Mouse (Mus musculus): ENCODE results near the gene Fbxo2. TPM values are rescaled to one million over a fixed set of nuclear protein-coding genes. Genes with fewer than 3 reads are reported as not detected.
"Not testable (repeated sequence)": the region's sequence is repeated elsewhere in the genome, so short reads cannot be mapped to it uniquely, and the experiment has no call there.

Gene Fbxo2
- under 1 TPM in 1 of 2 experiments, not detected in 1; 0.28 TPM for total RNA-seq (2021)
- long read RNA-seq, experiment 1, partial matches to known transcripts, result 0 of 1 reads
- long read RNA-seq, experiment 1, other reads (novel, unspliced or antisense), result 0 of 1 reads
- long read RNA-seq, experiment 2, result 0 reads

GRCm38 (mm10) chr4:148160436-148161390, at the start of gene Fbxo2, which contains the start of gene Fbxo44:
Fbxo2 (plus strand) TSS chr4:148160621.
Fbxo44 (minus strand) TSS chr4:148160482.
- no peak for DNase-seq

- no peak for DNase-seq
Observed at GRCm38 (mm10) chr4:148112519-148112918, 47.9 kb upstream of the Fbxo2 start.

- DNase-seq, result peak; percentile 60
Observed at GRCm38 (mm10) chr4:148114758-148115391, 45.5 kb upstream of the Fbxo2 start.

- DNase-seq, result no peak
Observed at GRCm38 (mm10) chr4:148115467-148115866, 45.0 kb upstream of the Fbxo2 start.

- no peak for DNase-seq
Observed at GRCm38 (mm10) chr4:148116657-148117056, 43.8 kb upstream of the Fbxo2 start.

- DNase-seq, result no peak
Observed at GRCm38 (mm10) chr4:148117392-148117791, 43.0 kb upstream of the Fbxo2 start.

GRCm38 (mm10) chr4:148119578-148119977, 40.8 kb upstream of the Fbxo2 start:
- not testable (repeated sequence) for DNase-seq

- DNase-seq, result no peak
Observed at GRCm38 (mm10) chr4:148120555-148120954, 39.9 kb upstream of the Fbxo2 start.

- DNase-seq, result no peak
Observed at GRCm38 (mm10) chr4:148121362-148121761, 39.1 kb upstream of the Fbxo2 start.

GRCm38 (mm10) chr4:148121982-148122693, 38.3 kb upstream of the Fbxo2 start:
- no peak for DNase-seq

- no peak for DNase-seq
Observed at GRCm38 (mm10) chr4:148122694-148123066, 37.7 kb upstream of the Fbxo2 start.

- no peak for DNase-seq
Observed at GRCm38 (mm10) chr4:148128241-148128640, 32.2 kb upstream of the Fbxo2 start.

- DNase-seq, result no peak
Observed at GRCm38 (mm10) chr4:148128672-148129071, 31.7 kb upstream of the Fbxo2 start.

GRCm38 (mm10) chr4:148130133-148130532, 30.3 kb upstream of the Fbxo2 start, which contains the start of gene Mad2l2:
Mad2l2 (plus strand) TSS chr4:148130384.
- DNase-seq, result no peak

GRCm38 (mm10) chr4:148130561-148131413, 29.6 kb upstream of the Fbxo2 start, which contains the start of gene Draxin:
Draxin (minus strand) TSS chr4:148130698.
- no peak for DNase-seq

- no peak for DNase-seq
Observed at GRCm38 (mm10) chr4:148131497-148132081, 28.8 kb upstream of the Fbxo2 start.

GRCm38 (mm10) chr4:148134988-148135387, 25.4 kb upstream of the Fbxo2 start:
- no peak for DNase-seq

- no peak for DNase-seq
Observed at GRCm38 (mm10) chr4:148137503-148137902, 22.9 kb upstream of the Fbxo2 start.

- DNase-seq, result no peak
Observed at GRCm38 (mm10) chr4:148139767-148140097, 20.7 kb upstream of the Fbxo2 start.

- peak; percentile 89 for DNase-seq
Observed at GRCm38 (mm10) chr4:148140098-148141011, 20.1 kb upstream of the Fbxo2 start.
